Comparison of ENCODE assay signal across 14 mouse cellular contexts in genomic region chr5:71917206-71917605, GRCm38 (mm10).
DNase-seq lines count a peak whose midpoint lies in the region; ATAC-seq and TF ChIP-seq lines count a peak whose summit lies in the region.
"Had no signal": no experiment of that assay in that cellular context is flagged by ENCODE, and none has a peak within 500 bp of the region (broad histone marks: within the 10 kb centered on the region; RNA-seq: fewer than 3 reads in every experiment).

No protein-coding gene starts in this region.

- WGBS in cerebellum, adult 2 months = 13% methylated on average over 4 of the region's 4 CpGs

- TF ChIP-seq CTCF in cerebellum, adult 2 months (IDR thresholded peaks at IDR 0.05; ENCODE audit: borderline replicate concordance, insufficient read depth, low read depth, low read length) = no peak

- peak; percentile 17 to 53 for DNase-seq in cerebellum, adult 2 months
- DNase-seq in layer of hippocampus, postnatal 10 days (ENCODE audit: low spot score in 2 of 2) = peak; percentile 39 to 59
- peak; percentile 75 to 77 for DNase-seq in left cerebral cortex, postnatal 36 days (ENCODE audit: low spot score in 2 of 2)
- no peak for DNase-seq in B cell, adult 2 months
- no peak for DNase-seq in thymus, postnatal 25 days
- no peak for DNase-seq in heart, postnatal 36 days
- DNase-seq: adrenal gland, postnatal 10 days; heart, adult 2 months; lung, postnatal 36 days had no signal

- no peak overlapping the region for H3K4me3 ChIP-seq in cerebellum, adult 2 months (replicated peaks; ENCODE audit: insufficient read depth, low read depth, low read length)
- H3K4me3 ChIP-seq: embryonic facial prominence, embryonic 15.5 days; forebrain, embryonic 15.5 days; heart, adult 2 months had no signal

- H3K27me3 ChIP-seq in cerebellum, adult 2 months (ENCODE audit: control insufficient read depth, insufficient read depth, low read length) = no peaks in the 10 kb centered on the region
- H3K27me3 ChIP-seq: embryonic facial prominence, embryonic 15.5 days; forebrain, embryonic 15.5 days had no signal

- no peaks in the 10 kb centered on the region for H3K4me1 ChIP-seq in cerebellum, adult 2 months (ENCODE audit: control insufficient read depth, insufficient read depth, low read length)
- H3K4me1 ChIP-seq: embryonic facial prominence, embryonic 15.5 days; forebrain, embryonic 15.5 days had no signal

- intact Hi-C loops in left cerebral cortex, postnatal 36 days (cut with DNase I) = no loop called here
- intact Hi-C loops in heart, postnatal 36 days (cut with DNase I) = no loop called here

- no peak for TF ChIP-seq POLR2A in cerebellum, adult 2 months (IDR thresholded peaks at IDR 0.05; ENCODE audit: borderline replicate concordance, insufficient read depth, low read length)

- peak; percentile 90 for ATAC-seq in frontal cortex, adult (ENCODE audit: low TSS enrichment)
- ATAC-seq: forebrain, embryonic 15.5 days; intestine, embryonic 16.5 days had no signal

- no peak overlapping the region for H3K27ac ChIP-seq in cerebellum, adult 2 months (ENCODE audit: insufficient read depth, low read length)
- H3K27ac ChIP-seq: embryonic facial prominence, embryonic 15.5 days; forebrain, embryonic 15.5 days; heart, adult 2 months; liver, embryonic 14.5 days had no signal

Comparison
In these comparisons a context has a peak if more than half of its experiments do, and no peak if none do; other contexts are left out.
1. DNase-seq: peak in cerebellum, adult 2 months (2 of 2), layer of hippocampus, postnatal 10 days (2 of 2) and left cerebral cortex, postnatal 36 days (2 of 2); none in B cell, adult 2 months (0 of 2), thymus, postnatal 25 days (single experiment) and heart, postnatal 36 days (0 of 2).